Mouse (Mus musculus) Patski (cell line): ENCODE measurements at regions not wholly inside any gene's neighbourhood (a gene's known extent, or its start where the extent isn't known, plus 50 kb on each side); places are given as distances from the start of the nearest gene placed in this dataset.

ENCODE experiments used
- ATAC-seq: fragments of 100-300 bp; one replicate; pipeline ENCODE4 v1.8.0; 2021
- CTCF ChIA-PET: fragments of 350-600 bp; sonication (Branson Sonifier 250); formaldehyde crosslinking; loops from one replicate; lab custom pipeline; 2022; ENCODE audit warnings: inconsistent platforms; lab: Charles Lee
- POLR2A ChIA-PET: fragments of 350-600 bp; sonication (Branson Sonifier 250); formaldehyde crosslinking; loops from one replicate; lab custom pipeline; 2022; ENCODE audit warnings: antibody characterized with exemption, inconsistent platforms; lab: Charles Lee
- DNase-seq: peaks from one replicate; pipeline ENCODE4 v3.0.0-alpha.2; 2011; ENCODE audit warnings: low read depth, low spot score
- H3K27me3 ChIP-seq: fragments of 371-371 bp; one replicate; pipeline ENCODE4 v1.5.1; 2021
- CTCF ChIP-seq: fragments of 100-300 bp; IDR thresholded peaks from one replicate; pipeline ENCODE4 v1.5.1; 2021
- in situ Hi-C: fragments of 300-500 bp; cut with MboI; formaldehyde crosslinking; loops from 3 replicates; pipeline ENCODE4 v1.11.1; 2018; ENCODE audit warnings: low pct_unique_long_range_greater_than_20kb, mixed read lengths

GRCm38 (mm10) chr7:136152470-136152869 lies 436.3 kb upstream of the Mki67 start:
- peaks cover 3% of the 10 kb centered on the region for H3K27me3 ChIP-seq
- no peak for ATAC-seq
- DNase-seq: peak; percentile 12
- in situ Hi-C loops: no loop called here
- peak; percentile 64 for TF ChIP-seq CTCF
- ChIA-PET CTCF (interaction anchor here (0.9 to 4.4 kb wide), 2 partner anchors 10 to 15 kb away, joined by 3 to 22 read pairs; no protein-coding TSS in a partner anchor), POLR2A (no interaction called here)

GRCm38 (mm10) chr7:136153621-136154020 lies 437.5 kb upstream of the Mki67 start:
- POLR2A ChIA-PET: no interaction called here
- no peak for TF ChIP-seq CTCF
- CTCF ChIA-PET: interaction anchor here (0.9 to 4.4 kb wide), 4 partner anchors 9 to 129 kb away, joined by 3 to 22 read pairs (median 4); no protein-coding TSS in a partner anchor
- DNase-seq (no peak), ATAC-seq (no peak)
- in situ Hi-C loops: no loop called here
- peaks cover 3% of the 10 kb centered on the region for H3K27me3 ChIP-seq

- ChIA-PET CTCF (interaction anchor here (0.9 kb wide), 1 partner anchor 12 kb away, joined by 3 read pairs; no protein-coding TSS in a partner anchor), POLR2A (no interaction called here)
- H3K27me3 ChIP-seq: peaks cover 1% of the 10 kb centered on the region
- DNase-seq: no peak
- in situ Hi-C loops: no loop called here
- no peak for ATAC-seq
- no peak for TF ChIP-seq CTCF
These were observed 443.0 kb upstream of the Mki67 start for GRCm38 (mm10) chr7:136159136-136159535.

- no peak for TF ChIP-seq CTCF
- ChIA-PET CTCF (no interaction called here), POLR2A (no interaction called here)
- no peaks in the 10 kb centered on the region for H3K27me3 ChIP-seq
- ATAC-seq (no peak), DNase-seq (no peak)
- in situ Hi-C loops: no loop called here
These were observed 445.4 kb upstream of the Mki67 start for GRCm38 (mm10) chr7:136161526-136161925.

- TF ChIP-seq CTCF: no peak
- ATAC-seq (no peak), DNase-seq (no peak)
- no peaks in the 10 kb centered on the region for H3K27me3 ChIP-seq
- in situ Hi-C loops: no loop called here
- ChIA-PET CTCF (no interaction called here), POLR2A (no interaction called here)
These were observed 448.7 kb upstream of the Mki67 start for GRCm38 (mm10) chr7:136164834-136165233.

GRCm38 (mm10) chr7:136169261-136169660 lies 453.1 kb upstream of the Mki67 start:
- ChIA-PET POLR2A (no interaction called here), CTCF (no interaction called here)
- no peak for TF ChIP-seq CTCF
- no peak for ATAC-seq
- DNase-seq: no peak
- in situ Hi-C loops: no loop called here
- H3K27me3 ChIP-seq: no peaks in the 10 kb centered on the region

GRCm38 (mm10) chr7:136176373-136176772 lies 460.2 kb upstream of the Mki67 start:
- no peak for TF ChIP-seq CTCF
- DNase-seq (no peak), ATAC-seq (no peak)
- ChIA-PET POLR2A (no interaction called here), CTCF (no interaction called here)
- in situ Hi-C loops: no loop called here
- H3K27me3 ChIP-seq: no peaks in the 10 kb centered on the region

- no peaks in the 10 kb centered on the region for H3K27me3 ChIP-seq
- CTCF ChIA-PET: no interaction called here
- DNase-seq (no peak), ATAC-seq (no peak)
- in situ Hi-C loops: no loop called here
- POLR2A ChIA-PET: no interaction called here
- TF ChIP-seq CTCF: no peak
These were observed 464.8 kb upstream of the Mki67 start for GRCm38 (mm10) chr7:136180996-136181395.

GRCm38 (mm10) chr7:136182101-136182500 lies 465.9 kb upstream of the Mki67 start:
- ChIA-PET CTCF (no interaction called here), POLR2A (no interaction called here)
- no peak for TF ChIP-seq CTCF
- DNase-seq (no peak), ATAC-seq (no peak)
- H3K27me3 ChIP-seq: no peaks in the 10 kb centered on the region
- in situ Hi-C loops: no loop called here

- DNase-seq (no peak), ATAC-seq (no peak)
- in situ Hi-C loops: no loop called here
- peaks cover 7% of the 10 kb centered on the region for H3K27me3 ChIP-seq
- POLR2A ChIA-PET: no interaction called here
- CTCF ChIA-PET: no interaction called here
- no peak for TF ChIP-seq CTCF
These were observed 480.4 kb upstream of the Mki67 start for GRCm38 (mm10) chr7:136196424-136197160.

GRCm38 (mm10) chr7:136208879-136209278 lies 492.7 kb upstream of the Mki67 start:
- ATAC-seq: no peak
- in situ Hi-C loops: no loop called here
- CTCF ChIA-PET: no interaction called here
- DNase-seq: no peak
- H3K27me3 ChIP-seq: no peaks in the 10 kb centered on the region
- POLR2A ChIA-PET: no interaction called here
- no peak for TF ChIP-seq CTCF
